Mouse (Mus musculus) stomach, postnatal 0 days (tissue): ENCODE results near the gene Ssbp3.

ENCODE experiments used
- CTCF ChIP-seq: IDR thresholded peaks from 2 replicates; pipeline ENCODE4 v1.5.1; 2016; ENCODE audit warnings: antibody characterized with exemption, low read depth, mild to moderate bottlenecking, moderate library complexity
- EP300 ChIP-seq: optimal IDR thresholded peaks from 2 replicates; pipeline ENCODE3; 2016; ENCODE audit warnings: antibody characterized with exemption

GRCm38 (mm10) chr4:106964356-106964755 lies 53.9 kb downstream of the Ssbp3 start:
- TF ChIP-seq CTCF (no peak), EP300 (no peak)
